Mouse (Mus musculus) urinary bladder, postnatal 4 days (tissue): ENCODE measurements around the gene Serpina12.

Experiments used
- DNase-seq, 2 experiments: peaks; one replicate each; pipeline ENCODE4 v3.0.0; 2021 to 2022; ENCODE audit warnings: low spot score in 2 of 2

The Serpina12 gene

DNA sequence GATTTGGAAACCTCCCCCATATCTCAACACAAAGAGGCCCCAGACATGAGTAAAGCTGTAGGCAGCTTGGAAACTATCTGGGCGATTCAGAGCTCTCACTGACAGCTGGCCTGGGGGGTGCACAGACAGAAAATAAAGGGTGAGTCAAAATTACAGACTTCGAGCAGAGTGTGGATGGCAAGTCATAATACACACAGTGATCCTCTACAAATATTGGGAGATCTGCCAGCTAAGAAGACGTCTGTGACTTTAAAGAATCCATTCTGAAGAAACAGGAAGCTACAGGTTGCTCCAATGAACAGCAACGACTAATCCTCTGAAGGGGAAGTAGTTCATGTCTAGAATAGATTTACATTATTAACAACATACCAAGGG lies 41.0 kb downstream of the Serpina12 start:
- no peak for DNase-seq

DNA sequence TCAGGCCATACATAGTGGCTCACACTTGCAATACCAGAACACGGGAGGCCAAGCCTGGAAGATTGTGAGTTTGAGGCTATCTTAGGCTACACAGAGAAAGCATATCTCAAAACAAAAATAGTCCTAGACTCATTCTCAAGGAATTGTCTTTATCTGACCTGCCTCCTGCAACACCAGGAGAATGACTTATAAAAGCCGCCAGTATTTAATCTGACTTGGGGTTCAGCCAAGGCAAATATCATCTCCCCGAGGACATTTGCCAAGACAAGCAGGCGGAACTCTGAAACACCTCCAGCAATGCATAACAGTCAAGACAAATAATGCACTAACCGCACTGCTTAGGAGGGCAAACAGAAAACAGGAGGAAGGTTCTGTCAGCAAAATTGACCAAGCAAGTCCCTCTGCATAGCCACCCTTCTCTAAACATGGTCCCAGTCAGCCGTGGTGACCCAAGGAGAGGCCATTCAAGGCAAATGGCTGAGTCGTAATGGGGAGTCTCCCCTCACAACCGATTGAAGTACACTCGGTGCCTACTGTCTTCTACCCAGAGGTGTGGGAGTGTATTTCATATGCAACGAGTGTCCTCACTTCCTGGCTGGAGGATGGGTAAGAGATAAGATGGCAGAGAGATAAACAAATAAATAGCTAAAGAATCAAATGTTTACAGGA lies 41.5 kb downstream of the Serpina12 start:
- DNase-seq: peak in 1 of 2 experiments; percentile 33

GRCm38 (mm10) chr12:104000594-104000993 lies 43.6 kb downstream of the Serpina12 start:
- DNase-seq: no peak

DNA sequence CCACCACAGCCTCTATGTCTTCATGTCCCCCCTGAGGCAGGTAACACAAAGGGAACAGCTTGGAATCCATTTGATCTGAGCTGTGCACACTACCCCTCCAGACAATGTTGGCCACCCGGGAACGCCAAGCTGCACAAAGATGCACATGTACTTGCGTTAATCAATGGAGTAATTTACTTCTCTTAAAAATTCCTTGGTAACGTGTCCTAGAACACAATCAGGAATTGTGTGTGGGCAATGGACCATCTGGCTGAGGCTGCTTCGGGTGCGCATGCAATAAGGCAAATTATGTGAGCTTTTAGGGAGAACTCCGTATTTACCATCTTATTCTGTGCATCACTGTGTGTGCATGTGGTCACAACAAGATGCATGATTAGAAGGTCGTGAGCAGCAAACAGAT lies 44.6 kb downstream of the Serpina12 start:
- DNase-seq: no peak

GRCm38 (mm10) chr12:103996513-103996912 lies 47.7 kb downstream of the Serpina12 start:
- DNase-seq: no peak

DNA sequence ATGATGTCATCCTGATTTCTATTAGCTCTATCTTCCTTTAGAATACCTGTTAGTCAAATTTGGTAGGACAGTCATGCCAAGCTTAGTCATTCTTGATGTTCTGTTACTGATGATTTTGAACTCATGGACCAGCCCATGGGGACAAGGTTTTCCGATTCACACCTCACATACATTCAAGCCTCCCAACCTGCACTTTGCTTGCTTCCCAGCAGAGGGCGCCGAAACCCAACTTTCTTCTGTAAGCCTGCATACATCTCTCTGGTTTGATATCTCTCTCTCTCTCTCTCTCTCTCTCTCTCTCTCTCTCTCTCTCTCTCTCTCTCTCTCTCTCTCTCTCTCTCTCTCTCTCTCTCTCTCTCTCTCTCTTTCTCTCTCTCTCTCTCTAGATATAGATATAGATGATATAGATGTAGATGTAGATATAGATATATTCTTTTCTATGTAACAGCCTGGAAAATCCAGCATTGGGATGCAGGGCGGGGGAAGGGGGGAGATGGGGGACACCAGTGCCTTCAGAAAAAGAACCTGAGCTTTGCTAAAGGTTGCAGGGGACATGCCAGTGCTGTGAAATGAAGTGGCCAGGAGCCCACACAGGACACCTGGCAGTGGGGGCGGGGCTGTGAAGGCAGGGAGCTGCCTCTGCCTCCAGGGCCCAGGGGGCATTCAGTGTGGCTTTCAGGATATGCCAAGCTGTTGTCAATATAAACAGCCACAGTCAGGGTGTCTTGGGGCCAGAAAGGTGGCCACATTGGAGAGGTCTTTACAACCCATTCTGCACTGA lies 48.8 kb downstream of the Serpina12 start:
- DNase-seq: peak in 1 of 2 experiments; percentile 46

DNA sequence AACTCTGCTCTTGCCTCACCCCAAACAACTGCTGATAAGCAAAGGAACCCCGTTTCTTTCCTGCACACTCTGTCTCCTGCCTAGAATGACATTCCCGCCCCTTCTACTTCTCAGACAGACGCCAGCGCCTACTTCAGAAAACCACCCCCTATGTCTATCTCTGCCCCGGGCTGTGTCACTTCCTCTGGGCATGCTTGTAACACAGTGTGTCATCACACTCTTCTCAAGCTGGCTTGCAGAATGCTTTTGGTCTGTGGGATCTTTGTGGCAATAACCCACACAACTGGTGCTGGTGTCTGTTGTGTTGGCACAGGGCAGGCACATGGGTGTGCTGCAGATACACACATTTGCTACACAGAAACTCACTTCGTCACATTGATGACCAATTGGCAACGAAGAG lies 51.3 kb downstream of the Serpina12 start:
- DNase-seq: no peak

GRCm38 (mm10) chr12:103989857-103990256 lies 54.4 kb downstream of the Serpina12 start, which contains the start of gene Serpina11:
TSS of gene Serpina11 (minus strand) at chr12:103989957.
- no peak for DNase-seq

GRCm38 (mm10) chr12:103989514-103989767 lies 54.8 kb downstream of the Serpina12 start:
- DNase-seq: no peak

DNA sequence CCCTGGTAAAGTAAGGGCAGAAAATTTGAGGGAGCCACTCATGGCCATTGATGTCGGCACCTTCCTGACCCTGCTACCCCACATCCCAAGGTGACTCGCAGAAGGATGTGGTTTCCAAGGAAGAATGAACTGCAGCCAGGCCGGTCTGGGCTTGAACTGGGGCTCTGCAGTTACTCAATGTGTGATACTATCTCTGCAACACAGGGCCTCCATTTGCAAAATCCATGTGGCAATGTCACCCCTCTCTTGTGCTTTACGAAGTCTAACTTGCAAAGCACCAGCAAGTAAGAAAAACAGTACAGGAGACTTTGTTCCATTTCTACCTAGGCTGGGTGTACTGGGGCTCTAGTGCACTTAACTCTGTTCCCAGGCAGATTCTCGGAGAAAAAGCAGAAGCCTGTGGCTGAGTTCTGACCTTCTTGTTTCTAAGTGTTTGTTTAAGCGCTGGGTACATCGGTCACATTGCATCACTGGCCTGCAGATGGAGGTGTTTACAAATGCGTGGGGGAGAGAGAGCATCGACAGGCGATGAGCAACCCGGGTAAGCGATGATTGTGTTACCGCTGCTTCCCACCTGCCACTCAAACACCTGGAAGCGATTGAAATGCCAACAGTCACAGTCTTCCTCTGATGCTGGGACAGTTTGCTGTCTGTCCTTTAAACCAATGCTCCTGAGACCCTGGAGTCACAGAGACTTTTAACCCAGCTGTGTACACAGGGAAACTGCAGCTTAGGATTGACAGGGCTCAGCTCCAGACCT lies 55.3 kb downstream of the Serpina12 start:
- DNase-seq: no peak

DNA sequence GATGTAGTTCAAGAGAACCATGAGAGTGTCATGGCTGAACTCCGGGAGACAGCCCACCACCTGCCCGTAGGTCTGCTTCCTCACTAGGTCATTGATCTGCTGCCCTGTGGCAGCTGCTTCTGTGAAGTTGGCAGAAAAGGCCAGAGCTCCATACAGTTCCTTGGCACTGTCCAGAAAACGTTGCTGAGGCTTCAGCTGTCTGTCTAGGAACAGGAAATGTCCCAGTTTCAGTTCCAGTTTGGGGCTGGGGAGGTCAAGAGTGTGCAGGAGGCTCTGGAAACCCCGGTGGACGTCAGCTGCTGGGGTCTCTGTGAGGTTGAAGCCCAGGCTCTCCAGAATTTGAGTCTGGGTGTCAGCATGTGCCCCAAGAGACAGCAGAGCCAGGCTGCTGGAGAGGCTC lies 58.4 kb downstream of the Serpina12 start:
- DNase-seq: no peak

GRCm38 (mm10) chr12:103984935-103985334 lies 59.3 kb downstream of the Serpina12 start:
- no peak for DNase-seq

DNA sequence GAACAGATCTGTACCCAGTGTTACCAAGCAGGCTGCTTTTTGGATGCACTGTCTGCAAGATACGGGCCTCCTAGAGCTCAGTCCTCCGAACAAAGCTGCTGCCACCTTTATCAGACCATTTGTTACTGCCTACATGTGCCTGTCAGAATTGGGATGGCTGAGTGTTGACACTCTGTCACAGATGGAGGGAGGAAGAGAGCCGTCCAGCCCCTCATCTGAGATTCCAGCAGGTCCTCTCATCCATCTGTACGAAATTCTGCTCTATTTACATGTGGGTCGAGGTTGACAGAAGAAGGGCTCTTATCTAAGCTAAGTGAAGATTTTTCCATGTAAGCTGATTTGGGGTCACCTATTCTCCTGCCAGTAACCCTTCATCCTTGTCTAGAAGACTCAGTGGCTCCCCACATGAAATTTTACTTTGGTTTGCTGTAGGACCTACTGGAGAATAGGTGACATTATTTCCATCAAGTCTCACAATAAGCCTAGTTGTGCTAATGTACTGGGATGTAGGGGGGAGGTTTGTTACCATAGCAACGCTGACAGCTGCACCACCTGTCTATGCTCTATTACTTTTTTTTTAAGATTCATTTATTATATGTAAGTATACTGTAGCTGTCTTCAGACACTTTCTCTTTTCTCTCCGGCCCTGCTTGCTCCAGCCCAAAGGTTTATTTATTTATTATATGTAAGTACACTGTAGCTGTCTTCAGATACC lies 62.4 kb downstream of the Serpina12 start:
- no peak for DNase-seq
